28 mouse cellular contexts compared by ENCODE assay signal in genomic region chr3:119158670-119159069, GRCm38 (mm10).
DNase-seq lines count a peak whose midpoint lies in the region; ATAC-seq and TF ChIP-seq lines count a peak whose summit lies in the region.
"Had no signal": no experiment of that assay in that cellular context is flagged by ENCODE, and none has a peak within 500 bp of the region (broad histone marks: within the 10 kb centered on the region; RNA-seq: fewer than 3 reads in every experiment).

No protein-coding gene starts in this region.

- DNase-seq in ES-CJ7 (ENCODE audit: low read depth, low spot score) = peak; percentile 82
- peak; percentile 61 for DNase-seq in R1 (ENCODE audit: low read depth, low spot score)
- DNase-seq in intestine, embryonic 14.5 days (ENCODE audit: low spot score) = no peak
- DNase-seq in MN1 (ENCODE audit: low spot score) = no peak
- DNase-seq in layer of hippocampus, postnatal 10 days (ENCODE audit: low spot score in 2 of 2) = no peak
- no peak for DNase-seq in heart, adult 8-10 months (ENCODE audit: low spot score)
- DNase-seq: adrenal gland, adult 8-10 months; adrenal gland, postnatal 36 days; cerebellum, adult 18-20 months; cerebellum, adult 9-10 months; cerebellum, postnatal 14 days; forebrain, postnatal 0 days; gastrocnemius, adult 2 months; gastrocnemius, postnatal 14 days; heart, adult 18-20 months; heart, postnatal 14 days; heart, postnatal 4 days; kidney, adult 2 months had no signal

- no peak overlapping the region for H3K4me3 ChIP-seq in intestine, embryonic 14.5 days (ENCODE audit: low read depth, low read length)
- H3K4me3 ChIP-seq in intestine, postnatal 0 days (ENCODE audit: low read depth, low read length) = no peak overlapping the region
- H3K4me3 ChIP-seq: forebrain, embryonic 10.5 days; gastrocnemius, adult 2 months; heart, embryonic 10.5 days; heart, embryonic 13.5 days had no signal

- H3K27me3 ChIP-seq in intestine, embryonic 14.5 days (replicated peaks; ENCODE audit: control insufficient read depth, insufficient read depth, low read length) = no peaks in the 10 kb centered on the region
- H3K27me3 ChIP-seq in intestine, postnatal 0 days (replicated peaks; ENCODE audit: control insufficient read depth, insufficient read depth, low read length) = no peaks in the 10 kb centered on the region
- H3K27me3 ChIP-seq: heart, embryonic 13.5 days had no signal

- WGBS in intestine, embryonic 14.5 days = 81% methylated on average over 4 of the region's 4 CpGs
- WGBS in intestine, postnatal 0 days = 57% methylated on average over 4 of the region's 4 CpGs

- H3K4me2 ChIP-seq in intestine, embryonic 14.5 days (ENCODE audit: low read length) = no peak overlapping the region
- H3K4me2 ChIP-seq in intestine, postnatal 0 days (replicated peaks; ENCODE audit: low read depth) = no peak overlapping the region
- H3K4me2 ChIP-seq: heart, embryonic 13.5 days; hindbrain, embryonic 14.5 days had no signal

- no peaks in the 10 kb centered on the region for H3K36me3 ChIP-seq in intestine, embryonic 14.5 days (ENCODE audit: control insufficient read depth, insufficient read depth, low read length)
- no peaks in the 10 kb centered on the region for H3K36me3 ChIP-seq in intestine, postnatal 0 days (ENCODE audit: control insufficient read depth, insufficient read depth)
- H3K36me3 ChIP-seq: forebrain, embryonic 10.5 days; heart, embryonic 10.5 days; heart, embryonic 13.5 days had no signal

- H3K9me3 ChIP-seq in intestine, embryonic 14.5 days (ENCODE audit: control insufficient read depth, low read length) = no peaks in the 10 kb centered on the region
- H3K9me3 ChIP-seq in intestine, postnatal 0 days (ENCODE audit: control insufficient read depth) = no peaks in the 10 kb centered on the region
- H3K9me3 ChIP-seq: forebrain, embryonic 10.5 days; heart, embryonic 10.5 days; heart, embryonic 13.5 days had no signal

- TF ChIP-seq CTCF in intestine, postnatal 0 days (IDR thresholded peaks at IDR 0.05; ENCODE audit: low read depth) = no peak

- ATAC-seq in intestine, embryonic 14.5 days (replicated peaks; ENCODE audit: low FRiP score, low TSS enrichment, low read depth) = 0 out of 2 replicates have a peak, but pooled peaks have one; percentile 27
- peak; percentile 90 for ATAC-seq in intestine, postnatal 0 days
- ATAC-seq: activated CD4-positive, CD25-positive, alpha-beta regulatory T cell, adult 4 months; CD4-positive, CD25-positive, alpha-beta regulatory T cell, adult 4 months; forebrain, embryonic 14.5 days; forebrain, postnatal 0 days; hindbrain, postnatal 0 days; inflammation-experienced regulatory T-cells, adult 6 months had no signal

- H3K27ac ChIP-seq in intestine, embryonic 14.5 days (ENCODE audit: low read depth) = no peak overlapping the region
- H3K27ac ChIP-seq in intestine, postnatal 0 days (ENCODE audit: low read depth, low read length) = no peak overlapping the region
- H3K27ac ChIP-seq: forebrain, embryonic 10.5 days; gastrocnemius, adult 2 months; heart, embryonic 10.5 days; heart, embryonic 13.5 days; hindbrain, embryonic 14.5 days; hindbrain, postnatal 0 days had no signal

- no peaks in the 10 kb centered on the region for H3K4me1 ChIP-seq in intestine, embryonic 14.5 days (replicated peaks; ENCODE audit: control insufficient read depth, insufficient read depth, low read length)
- no peaks in the 10 kb centered on the region for H3K4me1 ChIP-seq in intestine, postnatal 0 days (replicated peaks; ENCODE audit: control insufficient read depth, insufficient read depth, low read length)
- H3K4me1 ChIP-seq: heart, embryonic 10.5 days; heart, embryonic 13.5 days had no signal

- no peak overlapping the region for H3K9ac ChIP-seq in intestine, embryonic 14.5 days (ENCODE audit: low read length)
- no peak overlapping the region for H3K9ac ChIP-seq in intestine, postnatal 0 days (ENCODE audit: low read depth, low read length)
- H3K9ac ChIP-seq: forebrain, postnatal 0 days; heart, embryonic 13.5 days; hindbrain, embryonic 14.5 days had no signal

Comparison
In these comparisons a context has a peak if more than half of its experiments do, and no peak if none do; other contexts are left out.
1. DNase-seq: peak in ES-CJ7 (single experiment) and R1 (single experiment); none in intestine, embryonic 14.5 days (single experiment), MN1 (single experiment), layer of hippocampus, postnatal 10 days (0 of 2) and heart, adult 8-10 months (single experiment).